Mouse (Mus musculus) hindbrain, embryonic 15.5 days (tissue): ENCODE results near the gene Vhl. TPM values are rescaled to one million over a fixed set of nuclear protein-coding genes. Genes with fewer than 3 reads are reported as not detected.

Experiments
- ATAC-seq: fragments of 200-750 bp; cut with Nextera tagmentation; 2 replicates; pipeline ENCODE4 v1.8.0; 2017; ENCODE audit warnings: low read depth, moderate number of reproducible peaks, moderate TSS enrichment; ENCODE audit not compliant: low FRiP score
- H3K27ac ChIP-seq: fragments of 300-500 bp; sonication (generic); replicated peaks from 2 replicates; pipeline ENCODE4 v1.5.1; 2015; ENCODE audit warnings: mild to moderate bottlenecking, inconsistent platforms
- H3K27me3 ChIP-seq: fragments of 300-500 bp; sonication (generic); 2 replicates; pipeline ENCODE4 v1.6.1; 2015; ENCODE audit warnings: control low read depth, inconsistent platforms
- H3K36me3 ChIP-seq: fragments of 300-500 bp; sonication (generic); 2 replicates; pipeline ENCODE4 v1.6.1; 2015; ENCODE audit warnings: control low read depth, inconsistent platforms
- H3K4me1 ChIP-seq: fragments of 300-500 bp; sonication (generic); replicated peaks from 2 replicates; pipeline ENCODE4 v1.6.1; 2015; ENCODE audit warnings: control low read depth, inconsistent platforms
- H3K4me2 ChIP-seq: fragments of 300-500 bp; sonication (generic); 2 replicates; pipeline ENCODE4 v1.6.1; 2015; ENCODE audit warnings: moderate library complexity, mild to moderate bottlenecking, inconsistent platforms
- H3K4me3 ChIP-seq: fragments of 300-500 bp; sonication (generic); 2 replicates; pipeline ENCODE4 v1.5.1; 2015; ENCODE audit warnings: mild to moderate bottlenecking, inconsistent platforms
- H3K9ac ChIP-seq: fragments of 300-500 bp; sonication (generic); 2 replicates; pipeline ENCODE4 v1.6.1; 2015; ENCODE audit warnings: inconsistent platforms
- H3K9me3 ChIP-seq: fragments of 300-500 bp; sonication (generic); 2 replicates; pipeline ENCODE4 v1.6.1; 2016; ENCODE audit warnings: control low read depth, inconsistent platforms
- WGBS: fragments of 180-500 bp; shearing (Covaris S2); methylation state at CpG from one replicate; pipeline ENCODE4 v1.1.7; 2015; 5-methylcytosine and 5-hydroxymethylcytosine counted together
- polyA plus RNA-seq: library from polyadenylated mRNA; unstranded; fragments of >200 nt; fragmentation: Nextera tagmentation; extraction: Ambion mirVana; gene quantifications from 2 replicates; pipeline ENCODE4 v1.2.1, GENCODE M21; 2015

Vhl gene
- 71.2 and 78.7 TPM in 2 replicates for polyA plus RNA-seq

GRCm38 (mm10) chr6:113623941-113624751 is at the start of gene Vhl:
Gene Vhl (plus strand): TSS chr6:113623959.
- H3K4me3 ChIP-seq = peak within 1 kb of the TSS; percentile 70
- peak; percentile 86 for ATAC-seq
- under 1% methylated on average over 73 of the region's 76 CpGs for WGBS

GRCm38 (mm10) chr6:113576044-113576443 is 47.7 kb upstream of the Vhl start:
- ATAC-seq = no peak
- Histone ChIP-seq H3K27me3 (no peaks in the 10 kb centered on the region), H3K9me3 (no peaks in the 10 kb centered on the region), H3K4me1 (no peaks in the 10 kb centered on the region), H3K4me2 (no peak overlapping the region), H3K27ac (no peak overlapping the region), H3K4me3 (no peak overlapping the region), H3K36me3 (no peaks in the 10 kb centered on the region), H3K9ac (no peak overlapping the region)
- 99% methylated on average over 6 of the region's 6 CpGs for WGBS

More at GRCm38 (mm10) chr6:113623941-113624751, at the start of gene Vhl:
- Histone ChIP-seq H3K4me1 (peaks cover 19% of the 10 kb centered on the region), H3K36me3 (peaks cover 10% of the 10 kb centered on the region), H3K4me2 (peak within 1 kb of the TSS; percentile 59), H3K9ac (peak within 1 kb of the TSS; percentile 71), H3K27ac (peak within 1 kb of the TSS; percentile 86), H3K9me3 (no peaks in the 10 kb centered on the region), H3K27me3 (no peaks in the 10 kb centered on the region)

- Histone ChIP-seq H3K4me1 (no peaks in the 10 kb centered on the region), H3K9me3 (no peaks in the 10 kb centered on the region), H3K27ac (no peak overlapping the region), H3K27me3 (no peaks in the 10 kb centered on the region), H3K36me3 (no peaks in the 10 kb centered on the region), H3K4me2 (no peak overlapping the region), H3K9ac (no peak overlapping the region), H3K4me3 (no peak overlapping the region)
- WGBS = 98% methylated on average over 3 of the region's 3 CpGs
- no peak for ATAC-seq
Observed at GRCm38 (mm10) chr6:113579306-113579705, 44.5 kb upstream of the Vhl start.

- Histone ChIP-seq H3K4me2 (no peak overlapping the region), H3K27me3 (no peaks in the 10 kb centered on the region), H3K9ac (no peak overlapping the region), H3K36me3 (no peaks in the 10 kb centered on the region), H3K4me3 (no peak overlapping the region), H3K9me3 (no peaks in the 10 kb centered on the region), H3K27ac (no peak overlapping the region), H3K4me1 (no peaks in the 10 kb centered on the region)
- ATAC-seq = no peak
- WGBS = 95% methylated on average over 4 of the region's 4 CpGs
Observed at GRCm38 (mm10) chr6:113583023-113583422, 40.7 kb upstream of the Vhl start.

GRCm38 (mm10) chr6:113585065-113585464 is 38.7 kb upstream of the Vhl start:
- H3K27ac ChIP-seq = no peak overlapping the region
- H3K4me2 ChIP-seq = no peak overlapping the region
- WGBS = 95% methylated on average over 5 of the region's 5 CpGs
- H3K9me3 ChIP-seq = no peaks in the 10 kb centered on the region
- no peak overlapping the region for H3K9ac ChIP-seq
- H3K27me3 ChIP-seq = no peaks in the 10 kb centered on the region
- H3K36me3 ChIP-seq = no peaks in the 10 kb centered on the region
- H3K4me1 ChIP-seq = no peaks in the 10 kb centered on the region
- no peak overlapping the region for H3K4me3 ChIP-seq
- ATAC-seq = no peak

- 81% methylated on average over 5 of the region's 5 CpGs for WGBS
- no peak overlapping the region for H3K4me3 ChIP-seq
- ATAC-seq = peak; percentile 63; the same call in 1 of the 2 replicates
- no peaks in the 10 kb centered on the region for H3K27me3 ChIP-seq
- no peaks in the 10 kb centered on the region for H3K36me3 ChIP-seq
- no peak overlapping the region for H3K9ac ChIP-seq
- no peaks in the 10 kb centered on the region for H3K4me1 ChIP-seq
- H3K27ac ChIP-seq = no peak overlapping the region
- no peaks in the 10 kb centered on the region for H3K9me3 ChIP-seq
- H3K4me2 ChIP-seq = no peak overlapping the region
Observed at GRCm38 (mm10) chr6:113586466-113587183, 37.1 kb upstream of the Vhl start.

GRCm38 (mm10) chr6:113592637-113593036 is 31.1 kb upstream of the Vhl start:
- Histone ChIP-seq H3K4me1 (no peaks in the 10 kb centered on the region), H3K4me2 (no peak overlapping the region), H3K9ac (no peak overlapping the region), H3K27me3 (no peaks in the 10 kb centered on the region), H3K27ac (no peak overlapping the region), H3K4me3 (no peak overlapping the region), H3K9me3 (no peaks in the 10 kb centered on the region), H3K36me3 (no peaks in the 10 kb centered on the region)
- ATAC-seq = no peak
- 91% methylated on average over 2 of the region's 2 CpGs for WGBS

GRCm38 (mm10) chr6:113597945-113598344 is 25.8 kb upstream of the Vhl start:
- H3K4me1 ChIP-seq = 0 out of 2 replicates have a peak, but pooled peaks cover 4% of the 10 kb centered on the region
- ATAC-seq = no peak

GRCm38 (mm10) chr6:113599833-113600232 is 23.9 kb upstream of the Vhl start:
- no peak for ATAC-seq
- no peak overlapping the region for H3K27ac ChIP-seq
- no peak overlapping the region for H3K4me2 ChIP-seq
- WGBS = 73% methylated on average over 5 of the region's 5 CpGs
- H3K9ac ChIP-seq = no peak overlapping the region
- H3K36me3 ChIP-seq = no peaks in the 10 kb centered on the region
- H3K4me3 ChIP-seq = no peak overlapping the region
- peaks cover 7% of the 10 kb centered on the region; the same call in 1 of the 2 replicates for H3K4me1 ChIP-seq
- H3K9me3 ChIP-seq = no peaks in the 10 kb centered on the region
- no peaks in the 10 kb centered on the region for H3K27me3 ChIP-seq

More at GRCm38 (mm10) chr6:113597945-113598344, 25.8 kb upstream of the Vhl start:
- WGBS = 91% methylated on average over 4 of the region's 4 CpGs
- H3K27ac ChIP-seq = no peak overlapping the region
- no peaks in the 10 kb centered on the region for H3K36me3 ChIP-seq
- no peak overlapping the region for H3K4me3 ChIP-seq
- H3K4me2 ChIP-seq = no peak overlapping the region
- H3K9me3 ChIP-seq = no peaks in the 10 kb centered on the region
- H3K9ac ChIP-seq = no peak overlapping the region
- H3K27me3 ChIP-seq = no peaks in the 10 kb centered on the region

GRCm38 (mm10) chr6:113600543-113601139 is 23.1 kb upstream of the Vhl start, which contains the start of gene Fancd2os:
Gene Fancd2os (minus strand): TSS chr6:113600715.
- ATAC-seq = no peak
- H3K9me3 ChIP-seq = no peaks in the 10 kb centered on the region
- 35% methylated on average over 23 of the region's 23 CpGs for WGBS
- H3K4me2 ChIP-seq = no peak within 1 kb of the TSS
- H3K27me3 ChIP-seq = no peaks in the 10 kb centered on the region
- no peak within 1 kb of the TSS for H3K9ac ChIP-seq
- no peaks in the 10 kb centered on the region for H3K36me3 ChIP-seq
- H3K27ac ChIP-seq = no peak within 1 kb of the TSS
- H3K4me1 ChIP-seq = peaks cover 12% of the 10 kb centered on the region
- H3K4me3 ChIP-seq = no peak within 1 kb of the TSS

- 96% methylated on average over 6 of the region's 6 CpGs for WGBS
- Histone ChIP-seq H3K9ac (no peak overlapping the region), H3K4me2 (no peak overlapping the region), H3K4me3 (no peak overlapping the region), H3K36me3 (no peaks in the 10 kb centered on the region), H3K27me3 (no peaks in the 10 kb centered on the region), H3K4me1 (peaks cover 26% of the 10 kb centered on the region), H3K27ac (no peak overlapping the region), H3K9me3 (no peaks in the 10 kb centered on the region)
- ATAC-seq = no peak
Observed at GRCm38 (mm10) chr6:113602821-113603220, 20.9 kb upstream of the Vhl start.

- WGBS = 51% methylated on average over 12 of the region's 12 CpGs
- Histone ChIP-seq H3K27me3 (no peaks in the 10 kb centered on the region), H3K9ac (peak overlapping the region; percentile 82), H3K36me3 (no peaks in the 10 kb centered on the region), H3K4me1 (peaks cover 26% of the 10 kb centered on the region), H3K27ac (peak overlapping the region; percentile 85), H3K4me2 (peak overlapping the region; percentile 69), H3K9me3 (no peaks in the 10 kb centered on the region), H3K4me3 (peak overlapping the region; percentile 90)
- no peak for ATAC-seq
Observed at GRCm38 (mm10) chr6:113603993-113604392, 19.8 kb upstream of the Vhl start.
